Mouse (Mus musculus) kidney, embryonic 14.5 days (tissue): Measurements from ENCODE around the gene Rnf19b. TPM values are rescaled to one million over a fixed set of nuclear protein-coding genes. Genes with fewer than 3 reads are reported as not detected.
A peak's percentile ranks its signal among the peaks of the same experiment; 100 is the strongest.

Source experiments
- ATAC-seq: fragments of 200-750 bp; cut with Nextera tagmentation; 2 replicates; pipeline ENCODE4 v1.8.0; 2017; ENCODE audit warnings: moderate number of reproducible peaks, mild to moderate bottlenecking, moderate TSS enrichment, moderate library complexity; ENCODE audit not compliant: low FRiP score, low TSS enrichment
- H3K27ac ChIP-seq: fragments of 300-500 bp; sonication (generic); 2 replicates; pipeline ENCODE4 v1.5.1; 2014; ENCODE audit warnings: low read depth, mild to moderate bottlenecking, low read length, moderate library complexity, mixed read lengths
- H3K27me3 ChIP-seq: fragments of 300-500 bp; sonication (generic); 2 replicates; pipeline ENCODE4 v1.6.1; 2014; ENCODE audit warnings: mild to moderate bottlenecking, low read length; ENCODE audit not compliant: control insufficient read depth, insufficient read depth
- H3K36me3 ChIP-seq: fragments of 300-500 bp; sonication (generic); 2 replicates; pipeline ENCODE4 v1.6.1; 2014; ENCODE audit warnings: low read length, mixed read lengths; ENCODE audit not compliant: control insufficient read depth, insufficient read depth
- H3K4me1 ChIP-seq: fragments of 300-500 bp; sonication (generic); 2 replicates; pipeline ENCODE4 v1.6.1; 2014; ENCODE audit warnings: low read length, mixed read lengths; ENCODE audit not compliant: control insufficient read depth, insufficient read depth
- H3K4me2 ChIP-seq: fragments of 300-500 bp; sonication (generic); replicated peaks from 2 replicates; pipeline ENCODE4 v1.6.1; 2014; ENCODE audit warnings: low read depth, mild to moderate bottlenecking, low read length
- H3K4me3 ChIP-seq: fragments of 300-500 bp; sonication (generic); 2 replicates; pipeline ENCODE4 v1.5.1; 2014; ENCODE audit warnings: mild to moderate bottlenecking, low read length
- H3K9ac ChIP-seq: fragments of 300-500 bp; sonication (generic); 2 replicates; pipeline ENCODE4 v1.6.1; 2014; ENCODE audit warnings: low read depth, mild to moderate bottlenecking, low read length, moderate library complexity
- H3K9me3 ChIP-seq: fragments of 300-500 bp; sonication (generic); 2 replicates; pipeline ENCODE4 v1.6.1; 2016; ENCODE audit warnings: low read length; ENCODE audit not compliant: control insufficient read depth
- WGBS: fragments of 180-500 bp; shearing (Covaris S2); extraction: QIAGEN DNeasy Blood & Tissue Kit; methylation state at CpG from one replicate; pipeline ENCODE4 v1.1.7; 2014; 5-methylcytosine and 5-hydroxymethylcytosine counted together
- polyA plus RNA-seq: library from polyadenylated mRNA; unstranded; fragments of >200 nt; fragmentation: Nextera tagmentation; extraction: Ambion mirVana; gene quantifications from 2 replicates; pipeline ENCODE4 v1.2.1, GENCODE M21; 2014

The Rnf19b gene
- polyA plus RNA-seq, 1 experiment from 2014 or later: 7.6 TPM

GRCm38 (mm10) chr4:129032133-129032962, 25.7 kb upstream of the Rnf19b start:
- Histone ChIP-seq H3K9me3 (no peaks in the 10 kb centered on the region), H3K4me3 (no peak overlapping the region), H3K27me3 (no peaks in the 10 kb centered on the region), H3K36me3 (no peaks in the 10 kb centered on the region), H3K4me2 (no peak overlapping the region), H3K9ac (no peak overlapping the region), H3K4me1 (peaks cover 17% of the 10 kb centered on the region), H3K27ac (peak overlapping the region; percentile 39; the same call in 1 of the 2 replicates)
- 65% methylated on average over 11 of the region's 11 CpGs for WGBS
- ATAC-seq: no peak

- no peak overlapping the region for H3K4me3 ChIP-seq
- H3K9ac ChIP-seq: no peak overlapping the region
- peak overlapping the region; percentile 39; the same call in 1 of the 2 replicates for H3K27ac ChIP-seq
- H3K9me3 ChIP-seq: no peaks in the 10 kb centered on the region
- H3K36me3 ChIP-seq: no peaks in the 10 kb centered on the region
- WGBS: 23% methylated on average over 17 of the region's 17 CpGs
- H3K4me1 ChIP-seq: peaks cover 17% of the 10 kb centered on the region
- ATAC-seq: peak; percentile 88
- no peaks in the 10 kb centered on the region for H3K27me3 ChIP-seq
- H3K4me2 ChIP-seq: 0 out of 2 replicates have a peak overlapping the region, but pooled peaks have one; percentile 0
These were observed 24.8 kb upstream of the Rnf19b start for GRCm38 (mm10) chr4:129032963-129033951.

- Histone ChIP-seq H3K27me3 (no peaks in the 10 kb centered on the region), H3K4me3 (no peak overlapping the region), H3K4me2 (no peak overlapping the region), H3K9ac (no peak overlapping the region), H3K27ac (no peak overlapping the region), H3K36me3 (no peaks in the 10 kb centered on the region), H3K9me3 (no peaks in the 10 kb centered on the region), H3K4me1 (peaks cover 17% of the 10 kb centered on the region)
- ATAC-seq: no peak
- WGBS: 90% methylated on average over 3 of the region's 3 CpGs
These were observed 23.8 kb upstream of the Rnf19b start for GRCm38 (mm10) chr4:129034224-129034623.

- no peak overlapping the region for H3K4me2 ChIP-seq
- no peaks in the 10 kb centered on the region for H3K36me3 ChIP-seq
- no peak overlapping the region; the same call in 1 of the 2 replicates for H3K27ac ChIP-seq
- H3K9ac ChIP-seq: no peak overlapping the region
- ATAC-seq: no peak
- 46% methylated on average over 13 of the region's 13 CpGs for WGBS
- H3K9me3 ChIP-seq: no peaks in the 10 kb centered on the region
- H3K4me3 ChIP-seq: no peak overlapping the region
- peaks cover 17% of the 10 kb centered on the region for H3K4me1 ChIP-seq
- no peaks in the 10 kb centered on the region for H3K27me3 ChIP-seq
These were observed 23.1 kb upstream of the Rnf19b start for GRCm38 (mm10) chr4:129034706-129035660.

GRCm38 (mm10) chr4:129035851-129036445, 22.1 kb upstream of the Rnf19b start:
- no peak overlapping the region for H3K4me3 ChIP-seq
- H3K9me3 ChIP-seq: no peaks in the 10 kb centered on the region
- H3K4me2 ChIP-seq: no peak overlapping the region
- peaks cover 17% of the 10 kb centered on the region for H3K4me1 ChIP-seq
- 65% methylated on average over 7 of the region's 7 CpGs for WGBS
- no peak overlapping the region for H3K27ac ChIP-seq
- ATAC-seq: no peak
- no peak overlapping the region for H3K9ac ChIP-seq
- H3K36me3 ChIP-seq: no peaks in the 10 kb centered on the region
- no peaks in the 10 kb centered on the region for H3K27me3 ChIP-seq

GRCm38 (mm10) chr4:129047721-129048421, 10.2 kb upstream of the Rnf19b start:
- no peak for ATAC-seq
- Histone ChIP-seq H3K27me3 (peaks cover 15% of the 10 kb centered on the region), H3K36me3 (no peaks in the 10 kb centered on the region), H3K9me3 (no peaks in the 10 kb centered on the region), H3K4me1 (no peaks in the 10 kb centered on the region; the same call in 1 of the 2 replicates), H3K27ac (no peak overlapping the region), H3K4me2 (peak overlapping the region; percentile 95), H3K9ac (no peak overlapping the region), H3K4me3 (peak overlapping the region; percentile 54; the same call in 1 of the 2 replicates)
- 17% methylated on average over 15 of the region's 15 CpGs for WGBS

- no peaks in the 10 kb centered on the region for H3K36me3 ChIP-seq
- H3K9me3 ChIP-seq: no peaks in the 10 kb centered on the region
- peak; percentile 91 for ATAC-seq
- peaks cover 15% of the 10 kb centered on the region for H3K27me3 ChIP-seq
- H3K27ac ChIP-seq: 0 out of 2 replicates have a peak overlapping the region, but pooled peaks have one; percentile 9
- peak overlapping the region; percentile 95 for H3K4me2 ChIP-seq
- H3K4me3 ChIP-seq: peak overlapping the region; percentile 54
- peak overlapping the region; percentile 63 for H3K9ac ChIP-seq
- H3K4me1 ChIP-seq: no peaks in the 10 kb centered on the region; the same call in 1 of the 2 replicates
- under 1% methylated on average over 52 of the region's 52 CpGs for WGBS
These were observed 9.4 kb upstream of the Rnf19b start for GRCm38 (mm10) chr4:129048501-129049305.
